Mouse (Mus musculus) myocyte (in vitro differentiated cells): ENCODE measurements around the gene Mdm2. TPM values are rescaled to one million over a fixed set of nuclear protein-coding genes. Genes with fewer than 3 reads are reported as not detected.

Source experiments
- H3K27me3 ChIP-seq: one replicate; pipeline ENCODE4 v1.6.1; 2011; ENCODE audit not compliant: control insufficient read depth, insufficient read depth, insufficient read length
- H3K36me3 ChIP-seq: one replicate; pipeline ENCODE4 v1.6.1; 2011; ENCODE audit not compliant: control insufficient read depth, insufficient read depth
- H3K4me2 ChIP-seq: one replicate; pipeline ENCODE4 v1.6.1; 2011; ENCODE audit warnings: low read depth, control low read depth
- H3K4me3 ChIP-seq: one replicate; pipeline ENCODE4 v1.5.1; 2011; ENCODE audit warnings: mild to moderate bottlenecking, control low read depth, moderate library complexity
- H3K79me2 ChIP-seq: one replicate; pipeline ENCODE4 v1.6.1; 2011; ENCODE audit not compliant: control insufficient read depth, insufficient read depth
- H3ac ChIP-seq: one replicate; pipeline ENCODE4 v1.6.1; 2011; ENCODE audit not compliant: control insufficient read depth, insufficient read length
- CEBPB ChIP-seq: IDR thresholded peaks from 2 replicates; pipeline ENCODE4 v1.6.1; 2011; ENCODE audit warnings: mild to moderate bottlenecking, moderate library complexity; ENCODE audit not compliant: poor library complexity, insufficient read depth, severe bottlenecking
- E2F4 ChIP-seq: IDR thresholded peaks from one replicate; pipeline ENCODE4 v1.6.1; 2011; ENCODE audit warnings: mild to moderate bottlenecking, control low read depth, moderate library complexity; ENCODE audit not compliant: insufficient read depth
- MAX ChIP-seq: IDR thresholded peaks from one replicate; pipeline ENCODE4 v1.6.1; 2011; ENCODE audit warnings: low read depth, mild to moderate bottlenecking, control low read depth
- MYOD1 ChIP-seq, 3 experiments: IDR thresholded peaks; one replicate each; pipeline ENCODE4 v1.6.1; 2011; ENCODE audit warnings: control low read depth in 2 of 3, low read depth in 2 of 3, mild to moderate bottlenecking in 2 of 3, moderate library complexity in 1 of 3; ENCODE audit not compliant: insufficient read length in 2 of 3, control insufficient read depth in 1 of 3
- MYOG ChIP-seq, 3 experiments: IDR thresholded peaks; one replicate each; pipeline ENCODE4 v1.6.1; 2011; ENCODE audit warnings: control low read depth in 2 of 3, low read depth in 2 of 3, mild to moderate bottlenecking in 2 of 3; ENCODE audit not compliant: insufficient read length in 2 of 3, control insufficient read depth in 1 of 3, insufficient read depth in 1 of 3
- POLR2A ChIP-seq: IDR thresholded peaks from one replicate; pipeline ENCODE4 v1.6.1; 2011; ENCODE audit warnings: low read depth, mild to moderate bottlenecking, control low read depth, moderate library complexity; ENCODE audit not compliant: insufficient read length
- POLR2AphosphoS2 ChIP-seq: IDR thresholded peaks from one replicate; pipeline ENCODE4 v1.6.1; 2011; ENCODE audit warnings: low read depth, control low read depth; ENCODE audit not compliant: insufficient read length
- REST ChIP-seq: IDR thresholded peaks from one replicate; pipeline ENCODE4 v1.6.1; 2011; ENCODE audit warnings: mild to moderate bottlenecking, control low read depth, moderate library complexity; ENCODE audit not compliant: insufficient read depth, insufficient read length
- SRF ChIP-seq: IDR thresholded peaks from one replicate; pipeline ENCODE4 v1.6.1; 2011; ENCODE audit warnings: low read depth; ENCODE audit not compliant: control insufficient read depth, insufficient read length
- TCF12 ChIP-seq: IDR thresholded peaks from one replicate; pipeline ENCODE4 v1.6.1; 2011; ENCODE audit warnings: mild to moderate bottlenecking, control low read depth; ENCODE audit not compliant: poor library complexity, insufficient read depth, severe bottlenecking
- TCF3 ChIP-seq: IDR thresholded peaks from one replicate; pipeline ENCODE4 v1.6.1; 2011; ENCODE audit warnings: low read depth, control low read depth; ENCODE audit not compliant: insufficient read length
- USF1 ChIP-seq: IDR thresholded peaks from one replicate; pipeline ENCODE4 v1.6.1; 2011; ENCODE audit warnings: low read depth, mild to moderate bottlenecking, control low read depth, moderate library complexity
- polyA plus RNA-seq: library from polyadenylated mRNA; unstranded; fragments of >200 nt; fragmentation: generic; extraction: Trizol; gene quantifications from one replicate; pipeline ENCODE4 v1.2.1, GENCODE M21; 2012; ENCODE audit warnings: missing spikeins

Mdm2 gene
- polyA plus RNA-seq, 1 experiment, result 23.2 TPM

DNA sequence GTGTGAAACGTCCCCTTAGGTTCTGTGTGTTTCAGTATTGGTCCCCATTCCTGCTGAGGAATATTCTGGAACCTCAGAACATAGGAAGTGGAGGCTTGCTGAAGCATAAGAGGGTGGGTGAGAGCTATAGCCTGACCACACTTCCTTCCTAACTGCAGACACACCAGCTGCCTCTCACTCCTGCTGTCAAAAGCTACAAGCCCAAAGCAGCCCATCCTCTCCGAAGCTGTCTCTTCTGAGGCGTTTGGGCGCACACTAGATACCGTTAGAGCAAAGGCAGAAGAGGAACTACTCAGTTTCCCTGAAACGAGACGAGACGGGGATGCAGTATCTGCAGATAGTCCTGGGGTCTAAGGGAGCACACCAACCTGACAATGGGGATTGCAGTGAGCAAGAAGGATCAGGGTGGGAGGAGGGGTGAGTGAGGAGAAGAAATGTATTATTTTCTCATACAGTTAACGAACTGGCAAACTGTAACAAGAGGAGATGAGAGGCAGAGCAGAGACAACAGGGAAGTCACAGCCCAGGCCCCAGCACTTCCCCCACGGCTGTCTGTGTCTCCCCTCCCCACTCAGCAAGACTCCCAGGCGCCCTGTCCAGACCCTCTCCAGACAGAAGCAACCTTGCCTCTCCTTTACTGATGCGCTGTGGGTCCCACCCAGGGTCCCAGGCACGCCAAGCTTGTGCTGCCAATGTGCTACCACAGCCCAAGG, 44.7 kb upstream of the Mdm2 start:
- Histone ChIP-seq H3K36me3 (peaks cover 54% of the 10 kb centered on the region), H3K79me2 (no peaks in the 10 kb centered on the region), H3ac (no peak overlapping the region), H3K27me3 (no peaks in the 10 kb centered on the region), H3K4me2 (no peak overlapping the region), H3K4me3 (no peak overlapping the region)
- TF ChIP-seq CEBPB (no peak), E2F4 (no peak), MYOG (IDR thresholded peaks at IDR 0.05; ENCODE audit: control insufficient read depth in 1 of 3, insufficient read depth in 1 of 3, insufficient read length in 2 of 3, low read depth in 2 of 3) (no peak), USF1 (no peak), REST (no peak), SRF (no peak), POLR2A (no peak), POLR2AphosphoS2 (no peak), TCF12 (no peak), MAX (no peak), MYOD1 (IDR thresholded peaks at IDR 0.05; ENCODE audit: control insufficient read depth in 1 of 3, insufficient read length in 2 of 3, low read depth in 2 of 3) (no peak)

DNA sequence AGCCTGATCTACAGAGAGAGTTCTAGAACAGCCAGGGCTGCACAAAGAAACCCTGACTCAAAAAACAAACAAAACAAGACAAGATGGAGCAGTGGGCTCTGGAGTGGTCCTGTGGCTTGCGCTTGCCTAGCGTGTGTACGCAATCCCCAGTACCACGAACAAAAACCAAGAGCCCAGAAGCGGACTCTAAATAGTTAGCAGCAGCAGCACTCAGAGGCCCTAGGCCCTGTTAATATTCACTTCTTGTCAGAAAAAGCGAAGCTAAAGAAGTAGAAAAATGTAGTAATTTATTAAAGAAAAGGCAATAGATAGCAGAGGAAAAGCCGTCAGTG, 44.0 kb upstream of the Mdm2 start:
- H3K79me2 ChIP-seq, result no peaks in the 10 kb centered on the region
- TF ChIP-seq MAX (no peak), REST (no peak), MYOG (IDR thresholded peaks at IDR 0.05; ENCODE audit: control insufficient read depth in 1 of 3, insufficient read depth in 1 of 3, insufficient read length in 2 of 3, low read depth in 2 of 3) (no peak), TCF12 (no peak), CEBPB (no peak), SRF (no peak), MYOD1 (IDR thresholded peaks at IDR 0.05; ENCODE audit: control insufficient read depth in 1 of 3, insufficient read length in 2 of 3, low read depth in 2 of 3) (no peak), USF1 (no peak), POLR2A (no peak), POLR2AphosphoS2 (no peak), E2F4 (no peak), TCF3 (no peak)
- no peak overlapping the region for H3K4me2 ChIP-seq
- H3ac ChIP-seq, result no peak overlapping the region
- H3K4me3 ChIP-seq, result no peak overlapping the region
- H3K36me3 ChIP-seq, result peaks cover 53% of the 10 kb centered on the region
- H3K27me3 ChIP-seq, result no peaks in the 10 kb centered on the region

DNA sequence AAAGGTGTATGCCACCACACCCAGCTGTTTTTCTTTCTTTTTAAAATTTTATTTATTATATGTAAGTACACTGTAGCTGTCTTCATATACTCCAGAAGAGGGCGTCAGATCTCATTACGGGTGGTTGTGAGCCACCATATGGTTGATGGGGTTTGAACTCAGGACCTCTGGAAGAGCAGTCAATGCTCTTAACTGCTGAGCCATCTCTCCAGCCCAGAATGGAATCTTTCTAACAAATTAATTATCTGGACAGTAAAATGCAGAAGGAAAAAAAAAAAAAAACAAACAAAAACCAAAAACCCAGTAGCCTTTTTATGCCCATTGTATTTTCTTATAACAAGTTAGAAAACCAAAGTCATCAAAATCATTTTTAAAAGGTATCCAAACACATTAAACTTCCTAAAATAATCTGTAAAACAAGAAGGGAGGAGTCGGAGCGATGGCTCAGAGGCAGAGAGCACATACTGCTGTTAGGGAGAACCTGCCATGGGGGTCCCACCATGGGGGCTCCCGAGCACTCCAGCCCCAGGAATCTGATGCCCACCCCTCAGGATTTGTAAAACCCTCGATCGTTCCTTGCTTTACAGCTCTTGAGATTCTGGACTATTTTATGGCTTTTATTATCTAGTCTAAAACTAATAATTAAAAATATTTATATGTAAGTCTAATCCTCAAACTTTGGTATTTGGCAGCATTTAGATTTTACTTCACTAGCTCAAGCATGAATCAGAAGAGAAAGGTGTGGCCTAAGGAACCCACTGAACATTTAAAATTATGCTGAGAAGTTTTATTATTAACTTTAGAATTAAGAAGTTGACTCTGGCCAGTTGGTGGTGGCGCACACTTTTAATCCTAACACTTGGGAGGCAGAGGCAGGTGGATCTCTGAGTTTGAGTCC, 43.4 kb upstream of the Mdm2 start:
- H3K4me3 ChIP-seq, result no peak overlapping the region
- no peaks in the 10 kb centered on the region for H3K79me2 ChIP-seq
- no peak overlapping the region for H3ac ChIP-seq
- TF ChIP-seq E2F4 (no peak), REST (no peak), TCF12 (no peak), MYOD1 (IDR thresholded peaks at IDR 0.05; ENCODE audit: control insufficient read depth in 1 of 3, insufficient read length in 2 of 3, low read depth in 2 of 3) (no peak), TCF3 (no peak), MAX (no peak), CEBPB (no peak), SRF (no peak), POLR2AphosphoS2 (no peak), USF1 (no peak), POLR2A (no peak), MYOG (IDR thresholded peaks at IDR 0.05; ENCODE audit: control insufficient read depth in 1 of 3, insufficient read depth in 1 of 3, insufficient read length in 2 of 3, low read depth in 2 of 3) (no peak)
- no peak overlapping the region for H3K4me2 ChIP-seq
- H3K27me3 ChIP-seq, result no peaks in the 10 kb centered on the region
- H3K36me3 ChIP-seq, result peaks cover 48% of the 10 kb centered on the region

DNA sequence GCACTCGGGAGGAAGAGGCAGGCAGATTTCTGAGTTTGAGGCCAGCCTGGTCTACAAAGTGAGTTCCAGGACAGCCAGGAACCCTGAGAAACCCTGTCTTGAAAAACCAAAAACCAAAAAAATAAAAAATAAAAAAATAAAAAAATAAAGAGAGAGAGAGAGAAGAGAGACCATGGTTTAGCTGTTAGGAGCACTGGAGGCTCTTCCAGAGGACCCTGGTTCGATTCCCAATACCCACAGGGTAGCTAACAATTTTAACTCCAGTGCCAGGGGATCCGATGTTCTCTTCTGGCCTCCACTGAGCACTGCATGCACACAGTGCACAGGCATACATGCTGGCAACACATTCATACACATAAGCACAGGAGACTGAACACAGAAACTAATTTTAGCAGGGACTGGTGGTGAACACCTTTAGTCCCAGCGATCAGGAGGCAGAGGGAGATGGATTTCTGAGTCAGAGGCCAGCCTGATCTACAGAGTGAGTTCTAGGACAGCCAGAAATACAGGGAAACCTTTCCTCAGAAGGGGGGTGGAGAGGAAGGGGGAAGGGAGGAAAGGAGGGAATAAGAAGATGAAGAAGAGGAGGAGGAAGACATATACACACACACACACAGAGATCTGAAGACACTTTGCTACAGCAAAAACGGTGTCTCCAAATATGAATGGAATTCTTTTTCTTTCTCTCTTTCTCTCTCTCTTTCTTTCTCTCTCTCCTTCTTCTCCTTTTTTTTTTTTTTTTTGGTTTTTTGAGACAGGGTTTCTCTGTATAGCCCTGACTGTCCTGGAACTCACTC, 42.5 kb upstream of the Mdm2 start:
- Histone ChIP-seq H3ac (no peak overlapping the region), H3K4me2 (no peak overlapping the region), H3K36me3 (peaks cover 43% of the 10 kb centered on the region), H3K4me3 (no peak overlapping the region), H3K27me3 (no peaks in the 10 kb centered on the region), H3K79me2 (no peaks in the 10 kb centered on the region)
- TF ChIP-seq SRF (no peak), POLR2A (no peak), MYOG (IDR thresholded peaks at IDR 0.05; ENCODE audit: control insufficient read depth in 1 of 3, insufficient read depth in 1 of 3, insufficient read length in 2 of 3, low read depth in 2 of 3) (no peak), REST (no peak)
